7 mouse cellular contexts compared by ENCODE assay signal in genomic region chr4:156076911-156077382, GRCm38 (mm10). TPM values are rescaled to one million over a fixed set of nuclear protein-coding genes. Genes with fewer than 3 reads are reported as not detected.
DNase-seq lines count a peak whose midpoint lies in the region; ATAC-seq and TF ChIP-seq lines count a peak whose summit lies in the region.

No protein-coding gene starts in this region.

- no peak for TF ChIP-seq CTCF in ES-Bruce4 (IDR thresholded peaks at IDR 0.05; ENCODE audit: low read depth, low read length)

- DNase-seq in CD4-positive helper T cell, adult 2 months (ENCODE audit: low read depth, low spot score), result peak; percentile 56
- DNase-seq in hindbrain, embryonic 14.5 days (ENCODE audit: low spot score), result no peak
- DNase-seq in midbrain, embryonic 11.5 days (ENCODE audit: low spot score, missing footprints), result no peak
- no peak for DNase-seq in urinary bladder, postnatal 4 days (ENCODE audit: low spot score in 2 of 2)
- DNase-seq in gastrocnemius, postnatal 14 days, result no peak
- DNase-seq in left cerebral cortex, adult 11 months (ENCODE audit: low spot score), result no peak

- no peak for TF ChIP-seq EP300 in ES-Bruce4 (IDR thresholded peaks at IDR 0.05; ENCODE audit: insufficient read depth, low read depth, low read length)

- intact Hi-C loops in gastrocnemius, postnatal 14 days (cut with DNase I; ENCODE audit: low total_unique reads), result no loop called here

- H3K9ac ChIP-seq in ES-Bruce4 (ENCODE audit: low read depth, poor library complexity, severe bottlenecking), result peak overlapping the region; percentile 53; the same call in 1 of the 2 replicates
- no peak overlapping the region for H3K9ac ChIP-seq in hindbrain, embryonic 14.5 days
- H3K9ac ChIP-seq in midbrain, embryonic 11.5 days (ENCODE audit: low read length), result no peak overlapping the region

- no peaks in the 10 kb centered on the region for H3K4me1 ChIP-seq in ES-Bruce4 (ENCODE audit: control insufficient read depth, insufficient read depth, low read length)
- peaks cover 8% of the 10 kb centered on the region; the same call in 1 of the 2 replicates for H3K4me1 ChIP-seq in hindbrain, embryonic 14.5 days (replicated peaks; ENCODE audit: control insufficient read depth, insufficient read depth, low read length)
- peaks cover 7% of the 10 kb centered on the region for H3K4me1 ChIP-seq in midbrain, embryonic 11.5 days (ENCODE audit: control insufficient read depth, insufficient read depth, low read length)

- peak overlapping the region; percentile 56; the same call in 1 of the 2 replicates for H3K4me3 ChIP-seq in ES-Bruce4 (ENCODE audit: low read depth, low read length)
- H3K4me3 ChIP-seq in hindbrain, embryonic 14.5 days (replicated peaks; ENCODE audit: low read length), result no peak overlapping the region
- no peak overlapping the region for H3K4me3 ChIP-seq in midbrain, embryonic 11.5 days (ENCODE audit: low read depth, low read length)

- no peaks in the 10 kb centered on the region for H3K36me3 ChIP-seq in ES-Bruce4 (ENCODE audit: control insufficient read depth, insufficient read depth, low read length, poor library complexity, severe bottlenecking)
- H3K36me3 ChIP-seq in hindbrain, embryonic 14.5 days (replicated peaks; ENCODE audit: control insufficient read depth, insufficient read depth), result no peaks in the 10 kb centered on the region
- H3K36me3 ChIP-seq in midbrain, embryonic 11.5 days (ENCODE audit: control insufficient read depth, insufficient read depth, low read length), result no peaks in the 10 kb centered on the region

- H3K4me2 ChIP-seq in hindbrain, embryonic 14.5 days (replicated peaks), result peak overlapping the region; percentile 64; the same call in 1 of the 2 replicates
- peak overlapping the region; percentile 44; the same call in 1 of the 2 replicates for H3K4me2 ChIP-seq in midbrain, embryonic 11.5 days

- WGBS in hindbrain, embryonic 14.5 days, result 9% methylated on average over 8 of the region's 8 CpGs
- 8% methylated on average over 8 of the region's 8 CpGs for WGBS in midbrain, embryonic 11.5 days

- no peak overlapping the region for H3K27ac ChIP-seq in ES-Bruce4 (ENCODE audit: insufficient read depth, low read length)
- no peak overlapping the region for H3K27ac ChIP-seq in hindbrain, embryonic 14.5 days
- no peak overlapping the region for H3K27ac ChIP-seq in midbrain, embryonic 11.5 days (ENCODE audit: low read depth, low read length)

- no peaks in the 10 kb centered on the region for H3K9me3 ChIP-seq in ES-Bruce4 (replicated peaks; ENCODE audit: control insufficient read depth, insufficient read depth, low read length, poor library complexity, severe bottlenecking)
- H3K9me3 ChIP-seq in hindbrain, embryonic 14.5 days (ENCODE audit: control insufficient read depth, low read length), result no peaks in the 10 kb centered on the region
- no peaks in the 10 kb centered on the region for H3K9me3 ChIP-seq in midbrain, embryonic 11.5 days (ENCODE audit: control insufficient read depth, low read length)

- H3K27me3 ChIP-seq in ES-Bruce4 (ENCODE audit: control insufficient read depth, insufficient read depth, low read length, poor library complexity, severe bottlenecking), result no peaks in the 10 kb centered on the region
- H3K27me3 ChIP-seq in hindbrain, embryonic 14.5 days (ENCODE audit: control insufficient read depth, insufficient read depth, low read length), result peaks cover 16% of the 10 kb centered on the region
- H3K27me3 ChIP-seq in midbrain, embryonic 11.5 days (ENCODE audit: control insufficient read depth, insufficient read depth, low read length), result peaks cover 15% of the 10 kb centered on the region

- no peak for TF ChIP-seq POLR2A in ES-Bruce4 (IDR thresholded peaks at IDR 0.05; ENCODE audit: insufficient read depth, low read length)

- no peak for ATAC-seq in hindbrain, embryonic 14.5 days (ENCODE audit: low FRiP score)
- no peak for ATAC-seq in midbrain, embryonic 11.5 days (ENCODE audit: low FRiP score)

RNA-seq across cellular contexts. Expression of gene Ttll10, which starts 17.7 kb away (rescaled TPM):
- polyA plus RNA-seq in ES-Bruce4 (2011; ENCODE audit: insufficient read depth, insufficient read length, low read depth, missing spikeins), result 2.5 and 3.3 TPM in 2 replicates
- 0.11 TPM in 1 of 2 replicates, not detected in the other for polyA plus RNA-seq in hindbrain, embryonic 14.5 days (2014; fragmentation: Nextera tagmentation; extraction: Ambion mirVana)
- 0.15 TPM in 1 of 2 replicates, not detected in the other for polyA plus RNA-seq in midbrain, embryonic 11.5 days (2014; fragmentation: Nextera tagmentation; extraction: Ambion mirVana)
- total RNA-seq in gastrocnemius, postnatal 14 days (2021), result not detected

RNA-seq across cellular contexts. Expression of gene 9430015G10Rik, which starts 32.8 kb away (rescaled TPM):
- 39.7 and 47.7 TPM in 2 replicates for polyA plus RNA-seq in ES-Bruce4 (2011; ENCODE audit: insufficient read depth, insufficient read length, low read depth, missing spikeins)
- 29.1 and 30.5 TPM in 2 replicates for polyA plus RNA-seq in hindbrain, embryonic 14.5 days (2014; fragmentation: Nextera tagmentation; extraction: Ambion mirVana)
- polyA plus RNA-seq in midbrain, embryonic 11.5 days (2014; fragmentation: Nextera tagmentation; extraction: Ambion mirVana), result 49.5 and 55.7 TPM in 2 replicates
- 1 to 10 TPM; 3.2 to 4.1 TPM for total RNA-seq in gastrocnemius, postnatal 14 days (2021)

RNA-seq across cellular contexts. Expression of gene Tnfrsf18, which starts 51.0 kb away (rescaled TPM):
- not detected in 2 replicates for polyA plus RNA-seq in ES-Bruce4 (2011; ENCODE audit: insufficient read depth, insufficient read length, low read depth, missing spikeins)
- polyA plus RNA-seq in hindbrain, embryonic 14.5 days (2014; fragmentation: Nextera tagmentation; extraction: Ambion mirVana), result 1.9 and 2.3 TPM in 2 replicates
- 0.58 and 0.87 TPM in 2 replicates for polyA plus RNA-seq in midbrain, embryonic 11.5 days (2014; fragmentation: Nextera tagmentation; extraction: Ambion mirVana)
- total RNA-seq in gastrocnemius, postnatal 14 days (2021), result not detected

RNA-seq across cellular contexts. Expression of gene Rnf223, which starts 53.4 kb away (rescaled TPM):
- polyA plus RNA-seq in ES-Bruce4 (2011; ENCODE audit: insufficient read depth, insufficient read length, low read depth, missing spikeins), result 0.27 TPM in 1 of 2 replicates, not detected in the other
- 0.59 and 0.81 TPM in 2 replicates for polyA plus RNA-seq in hindbrain, embryonic 14.5 days (2014; fragmentation: Nextera tagmentation; extraction: Ambion mirVana)
- polyA plus RNA-seq in midbrain, embryonic 11.5 days (2014; fragmentation: Nextera tagmentation; extraction: Ambion mirVana), result 0.54 and 0.75 TPM in 2 replicates
- total RNA-seq in gastrocnemius, postnatal 14 days (2021), result not detected
